Mouse (Mus musculus) c-Kit-negative CD71-positive TER-119-positive erythroid progenitor cells, embryonic 14.5 days (primary cell): ENCODE measurements around the gene Mrpl48.
A peak's percentile ranks its signal among the peaks of the same experiment; 100 is the strongest.

Source experiments
- DNase-seq: peaks from one replicate; pipeline ENCODE4 v3.0.0-alpha.2; 2013; ENCODE audit warnings: low read depth, low spot score

The Mrpl48 gene

DNA sequence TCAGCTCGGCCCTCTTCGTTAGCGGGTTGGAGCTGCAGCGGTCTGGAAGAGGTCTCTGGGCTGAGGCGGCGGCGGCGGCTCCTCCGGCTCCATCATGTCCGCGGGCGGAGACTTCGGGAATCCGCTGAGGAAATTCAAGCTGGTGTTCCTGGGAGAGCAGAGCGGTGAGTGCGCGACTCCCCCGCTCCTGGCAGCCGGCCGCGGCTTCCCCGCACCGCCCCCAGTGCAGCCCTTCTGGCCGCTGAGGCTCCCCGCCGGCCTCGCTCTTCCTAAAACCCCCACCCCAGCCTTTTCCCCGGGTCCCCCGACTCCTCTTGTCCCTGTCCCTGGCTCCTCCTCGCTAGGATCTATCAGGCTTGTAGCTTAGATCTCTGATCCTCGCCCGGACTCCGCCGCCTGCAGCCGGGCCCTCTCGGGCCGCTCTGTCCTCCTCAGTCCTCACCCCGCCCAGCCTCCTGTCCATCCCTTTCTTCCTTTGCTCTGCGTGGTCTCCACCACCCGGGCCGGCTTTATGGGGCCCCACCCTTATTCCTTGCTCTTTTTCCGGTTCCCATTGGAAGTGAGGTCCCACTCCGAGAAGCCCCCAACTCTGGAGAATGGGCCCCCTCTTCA is at the start of gene Mrpl48:
Gene Mrpl48, minus strand, starts transcription at position 172 of the 612 bp plus-strand sequence.
- DNase-seq, result peak; percentile 45

GRCm38 (mm10) chr7:100656739-100657138 is 48.6 kb upstream of the Mrpl48 start:
- DNase-seq, result no peak

- no peak for DNase-seq
Measured at GRCm38 (mm10) chr7:100654441-100654840, 46.3 kb upstream of the Mrpl48 start.

DNA sequence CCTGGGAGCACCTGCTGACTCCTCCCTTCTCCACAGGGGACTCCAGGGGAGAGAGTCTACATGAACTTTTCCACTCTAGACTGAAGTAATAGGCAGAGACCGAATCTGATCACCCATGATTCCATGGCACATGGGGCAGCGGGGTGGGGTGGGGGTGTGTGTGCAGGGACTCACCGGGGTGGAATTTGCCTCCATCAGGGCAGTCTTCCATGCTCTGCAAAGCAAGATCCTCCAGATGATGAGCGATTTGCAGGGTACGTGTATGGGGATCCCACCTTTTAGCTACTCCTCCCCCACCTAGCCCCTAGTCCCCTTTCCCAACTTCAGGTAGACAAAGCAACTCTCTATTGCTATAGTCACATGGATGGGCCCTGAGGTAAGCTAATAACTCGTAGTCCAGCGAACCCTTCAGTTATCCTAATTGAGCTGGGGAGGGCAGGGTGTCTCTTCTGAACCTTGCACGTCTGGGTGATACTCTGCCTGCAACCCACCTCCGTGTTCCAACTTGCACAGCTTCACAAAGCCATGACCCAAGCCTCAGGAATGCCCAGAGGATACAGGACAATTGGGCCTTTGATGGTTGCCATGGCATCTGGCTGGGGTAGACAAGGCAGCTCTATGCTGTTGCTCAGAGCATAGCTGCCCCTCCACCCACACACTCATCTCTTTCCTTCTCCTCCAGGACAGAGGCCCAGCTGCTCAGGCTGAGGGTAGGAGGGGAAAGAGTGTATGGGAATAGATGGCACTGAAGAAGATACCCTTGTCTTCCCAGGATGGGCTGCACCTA is 45.6 kb upstream of the Mrpl48 start:
- no peak for DNase-seq

GRCm38 (mm10) chr7:100651011-100651410 is 42.9 kb upstream of the Mrpl48 start:
- no peak for DNase-seq

GRCm38 (mm10) chr7:100650421-100650820 is 42.3 kb upstream of the Mrpl48 start:
- no peak for DNase-seq

GRCm38 (mm10) chr7:100649826-100650225 is 41.7 kb upstream of the Mrpl48 start:
- no peak for DNase-seq

- DNase-seq, result no peak
Measured at GRCm38 (mm10) chr7:100649095-100649494, 41.0 kb upstream of the Mrpl48 start.

GRCm38 (mm10) chr7:100645147-100645546 is 37.0 kb upstream of the Mrpl48 start:
- peak; percentile 57 for DNase-seq

GRCm38 (mm10) chr7:100642413-100642812 is 34.3 kb upstream of the Mrpl48 start:
- no peak for DNase-seq

- DNase-seq, result no peak
Measured at GRCm38 (mm10) chr7:100637657-100638056, 29.6 kb upstream of the Mrpl48 start.

- no peak for DNase-seq
Measured at GRCm38 (mm10) chr7:100624538-100624937, 16.4 kb upstream of the Mrpl48 start.

DNA sequence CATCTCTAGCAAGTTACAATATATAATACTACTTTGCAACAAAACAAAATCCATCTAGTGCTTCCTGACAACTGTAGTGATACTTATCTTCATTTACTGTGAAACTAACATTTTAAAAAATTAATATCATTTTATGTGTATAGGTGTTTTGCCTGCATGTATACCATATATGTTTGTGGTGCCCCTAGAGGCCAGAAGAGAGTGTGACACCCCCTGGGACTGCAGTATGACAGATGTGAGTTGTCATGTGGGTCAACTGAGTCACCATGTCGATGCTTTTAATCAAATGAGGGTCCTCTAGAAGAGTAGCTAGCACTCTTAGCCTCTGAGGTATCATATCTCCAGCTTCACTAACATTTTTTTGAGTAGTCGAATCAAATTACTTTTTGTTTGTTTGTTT is 14.2 kb upstream of the Mrpl48 start:
- DNase-seq, result no peak

DNA sequence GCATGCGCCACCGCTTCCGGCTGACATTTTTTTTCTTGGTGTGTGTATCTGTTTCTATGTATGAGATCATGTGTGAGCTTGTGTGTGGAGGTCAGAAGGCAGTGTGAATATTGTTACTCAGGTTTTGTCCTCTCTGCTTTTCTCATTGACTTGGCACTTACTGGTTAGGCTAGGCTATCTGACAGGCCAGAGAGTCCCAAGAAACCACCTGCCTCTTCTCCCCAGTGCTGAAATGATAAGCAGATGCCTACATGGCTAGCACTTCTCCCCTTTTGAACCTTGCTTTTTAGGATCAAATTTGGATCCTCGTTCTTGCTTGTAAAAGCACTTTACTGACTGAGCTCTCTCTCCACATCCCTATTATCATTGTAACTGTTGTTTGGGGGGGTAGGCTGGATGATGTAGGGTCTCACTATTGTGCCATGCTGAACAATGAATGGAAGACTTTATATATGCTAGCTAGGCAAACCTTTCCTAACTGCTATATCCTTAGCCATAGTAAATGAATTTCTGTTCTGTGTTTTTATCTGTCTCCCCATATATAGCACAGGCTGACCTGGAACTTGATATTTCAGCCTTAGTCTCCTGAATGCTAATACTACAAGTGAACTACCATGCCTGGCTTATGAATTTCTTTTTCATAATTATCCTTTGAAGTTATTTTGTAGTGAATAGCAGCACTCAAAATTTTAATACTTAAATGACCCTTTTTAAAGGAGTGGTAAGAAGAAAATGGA is 8.2 kb upstream of the Mrpl48 start:
- DNase-seq, result no peak

- no peak for DNase-seq
Measured at GRCm38 (mm10) chr7:100608910-100609309, 809 bp upstream of the Mrpl48 start.

DNA sequence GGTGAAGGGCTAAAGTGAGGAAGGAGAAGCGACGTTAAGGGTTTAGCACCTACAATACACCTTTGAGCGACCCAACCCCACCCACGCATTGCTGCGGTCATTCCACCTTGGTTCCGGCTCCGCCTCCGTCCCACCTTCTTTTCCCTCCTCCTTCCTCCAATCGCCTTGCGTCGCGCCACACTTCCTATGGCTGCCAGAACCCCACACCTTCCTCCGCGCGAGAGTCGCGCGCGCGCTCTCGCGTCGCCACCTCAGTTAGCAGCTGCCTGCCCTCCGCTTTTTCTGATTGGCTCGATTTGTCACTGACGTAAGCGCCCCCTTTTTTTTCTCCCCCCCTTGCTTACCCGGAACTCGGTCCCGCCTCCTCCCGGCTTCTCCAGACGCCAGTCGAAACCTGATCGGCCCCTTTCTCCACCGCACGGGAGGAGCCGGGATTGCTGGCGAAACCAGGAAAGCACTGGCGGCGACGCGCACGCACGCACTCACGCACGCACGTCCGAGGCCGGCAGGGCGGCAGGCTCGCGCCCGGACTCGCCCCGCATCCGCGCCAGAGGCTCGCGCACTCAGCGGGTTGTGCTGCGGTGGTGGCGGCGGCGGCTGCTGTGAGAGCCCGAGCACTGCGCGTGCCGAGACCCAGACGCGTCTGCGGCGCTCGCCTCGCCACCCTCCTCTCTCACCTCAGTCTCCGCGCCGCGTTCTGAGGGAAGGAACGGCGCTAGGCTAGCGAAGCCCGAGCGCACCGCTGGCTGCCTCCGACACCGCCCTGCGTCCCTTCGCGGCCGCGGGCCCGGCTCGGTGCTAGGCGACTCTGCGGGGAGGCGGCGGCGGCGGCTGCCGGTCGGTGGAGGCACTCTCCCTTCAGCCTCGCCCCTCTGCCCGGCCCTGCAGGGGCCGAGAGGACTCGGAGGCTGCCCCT is 629 bp downstream of the Mrpl48 start, which contains the start of gene Rab6a:
Gene Rab6a, plus strand, starts transcription at position 197 of the 916 bp plus-strand sequence.
- peak; percentile 97 for DNase-seq

DNA sequence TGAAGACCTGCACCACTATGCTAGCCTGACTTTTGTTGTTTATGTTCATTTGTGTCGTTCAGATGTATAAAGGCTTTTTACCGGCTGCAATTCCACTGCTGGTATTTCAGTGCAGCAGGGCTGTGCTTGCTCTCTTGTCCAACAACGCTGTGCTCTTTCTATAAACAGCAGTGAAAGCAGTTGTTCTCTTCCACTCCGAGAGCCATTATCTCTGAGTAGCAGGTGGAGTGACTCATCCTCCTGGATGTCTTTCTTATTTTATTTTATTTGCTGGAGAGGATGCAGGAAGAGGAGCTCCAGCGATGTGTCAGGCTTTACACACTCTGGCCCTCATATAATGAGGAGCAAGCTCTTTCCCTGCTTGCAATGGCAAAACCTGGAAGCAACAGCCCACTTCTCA is 7.9 kb downstream of the Mrpl48 start:
- DNase-seq, result no peak

DNA sequence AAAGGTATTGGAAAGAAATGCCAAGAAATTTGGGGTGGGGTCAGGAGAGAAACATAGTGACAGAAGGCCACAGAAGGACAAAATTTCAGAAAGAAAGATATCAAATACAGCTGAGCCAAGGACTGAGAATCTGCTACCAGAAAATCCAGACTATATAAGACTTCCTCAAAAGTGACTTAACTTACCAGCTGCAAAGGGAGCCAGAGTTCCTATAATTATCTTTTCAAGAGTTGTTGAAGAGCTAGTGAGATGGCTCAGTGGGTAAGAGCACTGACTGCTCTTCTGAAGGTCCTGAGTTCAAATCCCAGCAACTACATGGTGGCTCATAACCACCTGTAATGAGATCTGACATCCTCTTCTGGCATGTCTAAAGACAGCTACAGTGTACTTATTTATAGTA is 14.8 kb downstream of the Mrpl48 start:
- no peak for DNase-seq

DNA sequence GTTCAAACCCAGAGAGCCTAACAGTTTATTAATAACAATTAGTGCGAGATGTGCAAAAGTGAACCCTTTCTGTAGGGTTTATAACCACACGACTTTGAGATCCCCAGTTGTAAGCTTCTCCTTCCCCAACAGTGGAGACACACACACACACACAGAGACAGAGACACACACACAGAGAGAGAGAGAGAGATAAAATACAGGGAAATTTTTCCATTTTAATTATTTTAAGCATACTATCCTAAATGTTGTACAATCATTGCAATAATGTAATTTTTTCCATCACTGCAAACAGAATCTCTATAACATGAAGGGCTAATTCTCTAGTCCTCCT is 16.6 kb downstream of the Mrpl48 start:
- DNase-seq, result no peak

GRCm38 (mm10) chr7:100590845-100591521 is 17.1 kb downstream of the Mrpl48 start:
- no peak for DNase-seq

DNA sequence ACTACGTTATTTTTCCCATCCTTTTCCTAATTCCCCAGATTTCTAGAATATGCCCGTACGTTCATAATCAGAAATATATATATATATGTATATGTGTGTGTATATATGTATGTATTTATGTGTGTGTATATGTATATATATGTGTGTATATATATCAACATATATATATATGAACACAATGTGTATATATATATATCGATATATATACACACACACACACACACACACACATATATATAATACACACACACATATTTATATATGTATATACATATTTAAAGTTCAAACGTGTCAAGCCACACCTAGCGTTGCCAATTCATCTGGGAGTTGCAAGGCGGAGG is 17.6 kb downstream of the Mrpl48 start:
- no peak for DNase-seq
